Mouse (Mus musculus): ENCODE data around the gene Six3. TPM values are rescaled to one million over a fixed set of nuclear protein-coding genes. Genes with fewer than 3 reads are reported as not detected.

The Six3 gene
- total RNA-seq, 2 experiments from 2014 or later: not detected

- intact Hi-C loops (cut with DNase I): no loop called here
- no peak for DNase-seq
Measured at GRCm38 (mm10) chr17:85623161-85624050, 10.0 kb downstream of the Six3 start.

DNA sequence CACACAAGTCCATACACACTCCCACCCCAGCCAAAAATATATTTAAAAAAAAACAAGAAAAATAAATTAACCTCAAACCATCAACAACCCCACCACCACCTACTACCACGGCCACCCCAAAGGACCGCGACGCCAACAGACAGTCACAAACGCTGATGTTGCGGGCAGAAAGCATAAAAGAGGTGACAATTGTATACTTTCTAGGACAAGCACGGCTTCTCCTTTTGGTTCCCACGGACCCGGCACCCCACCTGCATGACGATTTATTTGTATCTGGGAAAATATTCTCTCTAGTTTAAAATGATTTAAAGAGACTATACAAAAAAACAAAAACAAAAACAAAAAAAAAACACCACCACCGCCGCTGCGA is 10.6 kb downstream of the Six3 start:
- DNase-seq: no peak
- intact Hi-C loops (cut with DNase I): no loop called here

DNA sequence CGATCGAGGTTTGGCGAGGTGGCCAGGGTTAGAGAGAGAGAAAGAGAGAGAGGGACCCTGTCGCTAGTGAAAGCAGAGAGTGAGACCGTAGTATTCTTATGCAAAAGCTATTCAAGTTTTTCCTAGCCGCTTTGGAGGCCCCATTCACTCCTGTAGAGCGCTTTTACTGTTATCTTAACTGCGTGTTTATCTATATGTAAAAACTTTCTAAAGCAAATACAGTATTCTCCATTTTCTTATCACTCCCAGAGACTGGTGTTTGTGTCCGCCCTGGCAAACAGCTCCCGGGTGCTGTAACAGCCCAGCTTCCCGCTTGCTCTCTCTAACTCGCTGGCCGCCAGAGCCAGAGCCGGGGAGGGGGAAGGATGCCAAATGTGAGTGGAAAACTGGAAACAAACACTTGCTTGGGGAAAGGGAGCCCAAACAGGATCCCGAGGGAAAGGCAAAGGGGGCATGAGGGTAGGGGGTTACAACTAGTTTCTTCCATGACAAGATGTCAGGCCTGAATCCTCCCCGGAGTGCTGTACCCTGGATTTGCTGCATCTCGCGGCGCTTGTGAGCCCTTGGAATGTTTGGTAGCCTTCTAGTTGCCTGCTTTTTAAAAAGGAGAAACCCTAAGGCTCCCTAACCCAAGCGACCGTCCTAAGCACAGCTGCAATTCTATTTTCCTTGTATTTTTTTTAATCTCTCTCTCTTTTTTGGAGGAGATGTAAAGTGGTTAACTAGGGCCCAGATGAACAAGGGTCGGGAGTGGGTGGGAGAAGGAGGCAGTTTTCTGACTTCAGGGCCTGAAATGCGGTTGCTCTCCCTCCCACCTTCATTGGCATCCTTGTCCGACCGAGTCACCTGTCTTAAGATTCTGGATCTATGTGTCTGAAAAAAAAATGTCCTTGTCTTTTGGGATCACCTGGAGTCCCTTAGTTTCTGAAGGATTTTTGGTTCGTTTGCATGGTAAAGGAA is 11.9 kb downstream of the Six3 start:
- intact Hi-C loops (cut with DNase I): no loop called here
- DNase-seq: peak in 1 of 2 experiments; percentile 23

GRCm38 (mm10) chr17:85626091-85626860 is 12.9 kb downstream of the Six3 start:
- intact Hi-C loops (cut with DNase I): no loop called here
- no peak for DNase-seq

DNA sequence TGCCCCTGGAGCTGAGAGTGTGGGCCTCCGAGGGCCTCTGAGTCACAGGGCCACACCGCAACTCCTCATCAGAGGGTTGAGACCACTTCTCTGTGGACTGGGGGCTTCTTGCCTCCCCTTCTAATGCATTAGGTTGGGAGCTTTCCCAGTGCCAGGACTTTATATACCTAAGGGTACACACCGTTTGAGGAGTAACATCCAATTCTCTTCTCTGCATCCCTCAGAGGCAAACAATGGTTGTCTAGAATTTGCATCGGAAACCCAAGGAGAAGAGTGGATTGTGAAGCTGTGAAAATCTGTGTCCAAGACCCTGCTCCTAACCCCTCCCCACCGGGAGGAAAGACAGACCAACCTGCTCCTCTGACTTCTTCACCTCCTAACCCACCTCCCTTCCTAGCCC is 14.3 kb downstream of the Six3 start:
- intact Hi-C loops (cut with DNase I): no loop called here
- no peak for DNase-seq

DNA sequence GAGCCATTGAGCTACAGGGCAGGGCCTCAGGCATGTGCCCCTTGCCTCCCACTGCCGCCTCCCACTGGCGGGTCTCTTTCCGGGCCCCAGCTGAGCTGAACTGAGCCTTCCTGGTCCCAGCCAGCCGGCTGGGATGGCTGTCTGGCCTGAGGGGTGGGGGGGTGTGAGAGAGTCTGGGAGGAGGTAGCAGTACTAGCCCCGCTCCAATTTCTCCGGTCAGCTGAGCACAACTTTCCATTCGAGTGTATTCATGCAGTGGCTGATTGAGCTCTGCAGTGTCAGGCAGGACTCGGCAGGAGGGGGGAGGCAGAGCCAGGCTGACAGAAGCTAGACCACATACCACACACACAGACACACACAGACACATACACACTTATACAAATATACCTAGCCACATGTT is 15.4 kb downstream of the Six3 start:
- DNase-seq: no peak
- intact Hi-C loops (cut with DNase I): no loop called here

DNA sequence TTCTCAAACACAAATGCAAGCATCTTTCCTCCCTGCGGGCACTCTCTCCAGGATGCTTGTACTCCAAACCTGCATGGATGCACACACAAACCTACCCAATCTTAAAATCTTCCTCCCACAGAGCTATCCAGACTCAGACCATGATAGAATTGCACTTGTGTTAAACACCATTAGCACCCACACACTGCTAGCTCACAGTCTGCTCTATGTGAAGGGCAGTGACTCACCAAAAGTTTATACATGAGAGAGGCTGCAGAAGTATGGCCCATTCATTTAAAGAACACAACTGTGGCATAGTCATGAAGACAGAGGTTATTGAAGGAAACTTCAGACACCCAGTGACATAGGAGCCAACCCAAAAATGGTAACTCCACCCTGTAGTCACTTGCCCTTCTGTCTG is 16.0 kb downstream of the Six3 start:
- intact Hi-C loops (cut with DNase I): no loop called here
- DNase-seq: no peak

GRCm38 (mm10) chr17:85630296-85631050 is 17.1 kb downstream of the Six3 start:
- intact Hi-C loops (cut with DNase I): loop anchor here (5.0 kb wide), 1 partner anchor 608 kb away; no protein-coding TSS in a partner anchor
- DNase-seq: no peak

DNA sequence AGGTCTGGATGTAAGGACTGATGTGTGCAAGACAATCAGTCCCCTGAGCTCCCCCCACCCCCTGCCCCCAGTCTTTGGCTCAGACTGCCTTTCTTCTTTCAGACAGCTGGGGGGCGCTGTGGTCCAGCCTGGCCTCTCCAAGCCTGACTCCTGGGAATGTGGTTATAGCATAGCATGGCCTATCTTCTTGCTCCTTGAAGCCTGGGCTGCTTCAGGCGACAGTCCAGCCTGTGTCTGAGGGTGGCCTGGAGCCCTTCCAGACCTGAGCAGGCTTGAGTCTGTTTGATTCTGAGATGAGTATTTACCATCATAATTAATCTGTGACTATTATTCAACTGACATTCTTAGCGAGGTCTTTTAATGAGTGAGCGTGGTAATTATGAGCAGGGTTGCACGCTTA is 17.7 kb downstream of the Six3 start:
- intact Hi-C loops (cut with DNase I): loop anchor here (5.0 kb wide), 1 partner anchor 609 kb away; no protein-coding TSS in a partner anchor
- no peak for DNase-seq

- DNase-seq: peak; percentile 83 to 90
- intact Hi-C loops (cut with DNase I): loop anchor here (1.0 to 5.0 kb wide), 4 partner anchors 444 to 797 kb away; no protein-coding TSS in a partner anchor
Measured at GRCm38 (mm10) chr17:85633619-85634018, 20.2 kb downstream of the Six3 start.

DNA sequence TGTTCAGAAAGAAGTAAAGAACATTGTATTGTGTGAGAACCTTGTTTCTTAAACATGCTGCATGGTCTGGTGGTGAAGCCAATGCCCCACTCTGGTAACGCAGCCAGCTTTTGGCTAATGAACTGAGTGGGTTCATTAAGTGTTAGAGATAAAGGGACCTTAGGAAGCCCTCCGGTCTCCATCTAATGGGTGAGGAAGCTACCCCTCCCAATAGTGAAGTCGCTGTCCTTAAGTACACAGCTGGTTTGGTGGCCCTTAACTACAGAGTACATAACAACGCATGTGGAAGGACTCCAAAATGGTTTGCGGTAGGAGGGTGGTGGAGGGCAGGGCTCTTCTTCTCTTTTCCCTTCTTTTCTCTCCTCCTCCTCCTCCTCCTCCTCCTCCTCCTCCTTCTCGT is 24.5 kb downstream of the Six3 start:
- intact Hi-C loops (cut with DNase I): no loop called here
- no peak for DNase-seq

GRCm38 (mm10) chr17:85645312-85645711 is 31.9 kb downstream of the Six3 start:
- no peak for DNase-seq
- intact Hi-C loops (cut with DNase I): loop anchor here (5.0 kb wide), 1 partner anchor 417 kb away; no protein-coding TSS in a partner anchor

DNA sequence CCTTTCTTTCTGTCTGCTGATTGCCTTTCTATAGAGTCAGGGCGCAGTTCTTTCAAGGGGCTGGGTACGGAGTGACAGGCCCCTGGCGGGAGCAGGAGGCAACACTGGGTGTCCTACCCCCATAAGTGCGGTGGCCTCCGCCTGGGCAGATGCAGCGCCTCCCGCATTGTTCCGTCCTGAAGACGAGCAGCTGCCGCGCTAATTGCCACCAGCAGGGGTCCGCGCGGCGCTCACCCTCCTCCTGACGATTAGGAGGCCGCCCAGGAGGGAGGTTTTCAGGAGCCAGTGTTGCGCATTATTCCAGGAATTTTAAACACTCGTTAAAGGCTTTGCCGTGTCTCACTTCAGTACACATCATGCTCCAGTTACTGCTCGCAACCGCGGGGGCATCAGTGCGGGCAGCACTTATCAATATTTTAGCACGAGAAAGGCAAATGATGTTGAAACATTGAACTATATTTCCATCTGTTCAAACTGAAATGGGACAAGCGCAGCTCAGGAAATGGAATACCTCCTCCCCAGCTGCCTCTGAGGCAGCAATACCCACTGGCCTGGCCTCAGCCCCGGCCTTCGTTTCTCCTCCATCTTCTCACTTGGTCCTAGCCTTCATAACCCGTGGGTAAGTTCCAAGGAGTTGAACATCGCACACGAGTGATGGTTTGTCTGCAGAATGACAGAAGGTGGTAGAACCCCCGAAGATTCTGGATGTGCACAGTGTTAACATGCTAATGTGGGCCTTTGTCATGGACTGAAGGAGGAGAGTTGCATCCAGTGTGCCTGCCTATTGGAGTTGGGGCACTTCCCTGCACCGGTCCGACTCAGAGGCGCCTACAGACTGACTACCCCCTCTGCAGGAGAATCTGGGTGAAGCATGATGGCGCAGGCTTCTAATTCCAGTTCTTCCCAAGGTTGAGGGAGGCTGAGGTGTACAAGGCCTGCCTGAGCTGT is 32.6 kb downstream of the Six3 start:
- peak; percentile 61 to 70 for DNase-seq
- intact Hi-C loops (cut with DNase I): loop anchor here (5.0 kb wide), 1 partner anchor 416 kb away; no protein-coding TSS in a partner anchor

- intact Hi-C loops (cut with DNase I): no loop called here
- DNase-seq: no peak
Measured at GRCm38 (mm10) chr17:85660016-85660415, 46.6 kb downstream of the Six3 start.

DNA sequence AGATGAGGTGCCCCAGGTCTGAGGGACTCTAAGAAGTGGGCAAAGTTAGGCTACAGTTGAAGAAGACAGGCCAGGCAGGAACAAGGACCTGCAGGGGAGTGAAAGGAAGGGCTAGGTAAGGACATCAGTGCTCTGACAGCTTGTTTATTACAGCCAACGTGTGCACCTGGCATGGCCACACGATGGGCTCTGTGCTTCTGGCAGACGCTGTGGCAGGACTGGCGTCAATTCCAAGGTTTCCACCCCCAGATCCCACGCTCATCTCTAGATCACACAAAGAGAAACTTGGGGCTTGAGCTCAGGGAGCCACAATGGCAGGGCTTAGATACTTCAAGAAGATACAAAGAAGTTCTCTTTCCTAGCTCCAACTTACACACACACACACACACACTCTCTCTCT is 48.1 kb downstream of the Six3 start:
- intact Hi-C loops (cut with DNase I): no loop called here
- no peak for DNase-seq

GRCm38 (mm10) chr17:85664202-85664601 is 50.8 kb downstream of the Six3 start:
- intact Hi-C loops (cut with DNase I): no loop called here
- no peak for DNase-seq

DNA sequence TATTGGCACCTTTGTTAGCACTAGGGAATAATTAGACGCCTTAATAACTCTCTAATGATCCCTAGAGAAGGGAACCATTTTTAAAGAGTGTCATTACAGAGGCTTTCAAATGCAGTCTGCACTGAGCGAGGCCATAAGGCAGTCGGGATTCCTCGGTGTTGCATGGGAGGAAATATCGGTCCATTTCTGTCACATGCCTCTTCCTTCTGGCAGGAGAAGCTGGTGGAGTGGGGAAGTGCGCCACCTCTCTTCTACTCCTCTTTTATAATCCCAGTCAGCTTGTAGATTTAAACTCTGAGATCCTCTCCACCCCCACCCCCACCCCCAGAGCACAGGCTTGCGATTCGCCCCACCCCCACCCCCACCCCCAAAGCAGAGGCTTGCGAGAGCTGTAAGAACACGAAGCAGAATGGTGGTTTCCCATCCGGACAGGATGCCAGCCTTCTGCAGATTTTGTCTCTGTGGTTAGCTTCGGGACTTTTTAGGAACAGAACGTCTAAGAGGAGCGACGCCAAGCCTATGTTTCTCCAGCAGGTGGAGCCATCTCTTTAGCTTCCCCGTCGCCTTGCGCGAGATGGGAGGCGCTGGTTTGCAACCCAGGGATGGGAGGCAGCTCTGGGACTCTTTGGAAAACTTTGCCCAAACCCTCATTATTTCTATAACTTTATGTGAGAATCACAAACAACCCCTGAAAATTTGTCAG is 51.4 kb downstream of the Six3 start:
- peak; percentile 68 to 85 for DNase-seq
- intact Hi-C loops (cut with DNase I): loop anchor here (1.0 kb wide), 1 partner anchor 399 kb away; no protein-coding TSS in a partner anchor

All from heart, postnatal 14 days (tissue).